Mouse (Mus musculus) heart, adult 2 months (tissue): ENCODE results near the gene Apol7a.

Experiments used
- CTCF ChIP-seq: fragments of 200-600 bp; IDR thresholded peaks from 2 replicates; pipeline ENCODE4 v1.8.1; 2022; ENCODE audit warnings: antibody characterized with exemption, mild to moderate bottlenecking, moderate library complexity
- POLR2A ChIP-seq: fragments of 200-500 bp; IDR thresholded peaks from 2 replicates; pipeline ENCODE4 v1.6.1; 2011; ENCODE audit warnings: mild to moderate bottlenecking, low read depth, low read length, control low read depth; ENCODE audit not compliant: insufficient read depth

- TF ChIP-seq CTCF (peak; percentile 97; the same call in 1 of the 2 replicates), POLR2A (no peak; the same call in 1 of the 2 replicates)
Observed at GRCm38 (mm10) chr15:77343527-77344091, 55.3 kb downstream of the Apol7a start.
